Mouse (Mus musculus) embryonic fibroblast, embryonic 13.5 days (primary cell): ENCODE measurements around the gene Aspm. TPM values are rescaled to one million over a fixed set of nuclear protein-coding genes. Genes with fewer than 3 reads are reported as not detected.

Source experiments
- H3K27ac ChIP-seq: 2 replicates; pipeline ENCODE4 v1.5.1; 2012; ENCODE audit warnings: low read length, control low read depth, inconsistent platforms; ENCODE audit not compliant: insufficient read depth
- H3K4me1 ChIP-seq: 2 replicates; pipeline ENCODE4 v1.6.1; 2011; ENCODE audit warnings: low read length; ENCODE audit not compliant: control insufficient read depth, insufficient read depth
- H3K4me3 ChIP-seq: 2 replicates; pipeline ENCODE4 v1.5.1; 2011; ENCODE audit warnings: mild to moderate bottlenecking, control low read depth, low read length; ENCODE audit not compliant: insufficient read depth
- CTCF ChIP-seq: IDR thresholded peaks from 2 replicates; pipeline ENCODE4 v1.5.1; 2011; ENCODE audit warnings: mild to moderate bottlenecking, control low read depth, low read length, moderate library complexity, borderline replicate concordance; ENCODE audit not compliant: insufficient read depth
- POLR2A ChIP-seq: IDR thresholded peaks from 2 replicates; pipeline ENCODE4 v1.6.1; 2011; ENCODE audit warnings: low read depth, mild to moderate bottlenecking, control low read depth, low read length, moderate library complexity
- polyA plus RNA-seq: library from polyadenylated mRNA; stranded (reverse); fragments of >200 nt; gene quantifications from 2 replicates; pipeline ENCODE4 v1.2.4, GENCODE M21; 2011; ENCODE audit warnings: low read depth; ENCODE audit not compliant: missing spikeins, insufficient read length

Gene Aspm
- polyA plus RNA-seq, 1 experiment = 21.4 TPM

DNA sequence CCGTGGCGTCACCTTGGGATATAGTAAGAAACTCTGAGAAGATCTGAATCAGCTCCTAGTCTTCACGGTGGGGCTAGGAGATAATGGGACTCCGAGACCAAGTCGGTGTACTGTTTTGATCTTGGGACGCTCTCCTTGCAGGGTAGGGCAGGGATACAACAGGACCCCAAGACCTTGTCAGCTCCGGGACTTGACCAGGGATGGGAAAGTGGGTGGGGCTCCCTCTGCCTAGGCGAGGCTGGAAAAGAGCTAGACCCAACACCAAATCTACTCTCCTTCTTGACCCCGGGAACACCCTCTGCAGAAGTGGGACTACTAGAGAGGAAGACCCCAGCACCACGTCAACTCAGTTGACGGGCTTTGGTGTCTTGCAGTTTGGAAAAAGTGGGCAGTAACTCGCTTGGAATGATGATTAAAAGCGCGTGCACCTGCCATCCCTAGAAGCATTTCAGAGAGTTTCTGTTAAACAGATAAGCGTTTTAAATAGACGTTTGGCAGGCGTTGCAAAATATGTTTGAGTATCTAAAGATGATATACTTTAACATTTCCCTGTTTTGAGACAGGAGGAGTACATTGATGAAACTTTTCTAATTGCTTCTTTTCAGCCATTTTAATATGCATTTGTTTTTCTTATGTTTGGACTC lies 776 bp downstream of the Aspm start:
- H3K27ac ChIP-seq = no peak overlapping the region
- peaks cover 2% of the 10 kb centered on the region; the same call in 1 of the 2 replicates for H3K4me1 ChIP-seq
- peak overlapping the region; percentile 73 for H3K4me3 ChIP-seq
- TF ChIP-seq POLR2A (no peak), CTCF (no peak)

DNA sequence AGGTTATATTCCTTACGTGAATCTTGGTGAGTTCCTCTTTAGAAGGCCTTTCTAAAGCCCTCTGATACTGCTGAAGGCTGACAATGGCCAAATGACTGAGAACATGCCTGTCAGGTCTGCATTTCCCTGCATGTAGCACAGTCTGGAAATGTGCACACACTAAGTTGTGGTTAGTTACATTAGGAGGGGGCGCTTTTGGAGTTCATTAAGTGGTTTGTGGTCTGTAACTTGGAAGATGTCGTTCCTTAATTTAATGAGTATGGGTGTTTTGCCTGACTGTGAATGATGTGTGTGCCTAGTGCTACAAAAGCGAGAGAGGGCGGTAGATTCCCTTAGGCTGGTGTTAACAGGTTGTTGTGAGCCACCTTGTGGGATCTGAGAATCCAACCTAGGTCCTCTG lies 6.2 kb downstream of the Aspm start:
- Histone ChIP-seq H3K4me3 (no peak overlapping the region), H3K4me1 (peaks cover 2% of the 10 kb centered on the region; the same call in 1 of the 2 replicates), H3K27ac (no peak overlapping the region)
- TF ChIP-seq POLR2A (no peak), CTCF (no peak)

DNA sequence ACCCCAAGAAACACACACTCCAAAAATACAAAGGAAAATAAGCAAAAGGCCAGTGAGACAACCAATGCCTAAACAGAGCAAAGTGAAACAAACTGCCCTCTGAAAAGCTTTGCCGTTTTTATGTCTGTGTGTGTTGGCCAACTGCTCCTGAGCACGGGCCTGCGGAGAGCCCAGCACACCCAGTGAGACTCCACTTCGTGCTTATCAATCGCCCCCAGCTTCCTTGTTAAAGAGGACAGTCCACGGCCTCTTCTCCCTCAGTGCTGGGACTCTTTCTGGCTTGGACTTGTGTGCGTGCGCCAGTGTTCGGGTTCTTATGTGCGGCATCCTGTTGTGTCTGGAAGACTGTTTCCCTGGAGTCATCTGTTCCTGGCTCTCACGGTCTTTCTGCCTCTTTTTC lies 11.4 kb downstream of the Aspm start:
- H3K4me1 ChIP-seq = no peaks in the 10 kb centered on the region
- no peak overlapping the region for H3K27ac ChIP-seq
- H3K4me3 ChIP-seq = no peak overlapping the region
- TF ChIP-seq CTCF (no peak), POLR2A (no peak)

DNA sequence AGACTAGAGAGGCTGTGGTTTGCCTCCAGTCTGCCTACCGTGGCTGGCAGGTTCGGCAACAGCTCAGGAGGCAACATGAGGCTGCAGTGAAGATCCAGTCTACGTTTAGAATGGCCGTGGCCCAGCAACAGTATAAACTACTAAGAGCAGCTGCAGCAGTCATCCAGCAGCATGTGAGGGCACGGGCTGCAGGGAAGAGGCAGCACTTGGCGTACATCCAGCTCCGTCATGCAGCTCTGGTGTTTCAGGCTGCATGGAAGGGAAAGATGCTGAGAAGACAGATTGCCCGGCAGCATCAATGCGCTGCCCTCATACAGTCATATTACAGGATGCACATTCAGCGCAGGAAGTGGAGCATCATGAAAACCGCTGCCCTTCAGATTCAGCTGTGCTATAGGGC lies 24.3 kb downstream of the Aspm start:
- TF ChIP-seq POLR2A (no peak), CTCF (no peak)
- peaks cover 6% of the 10 kb centered on the region for H3K4me1 ChIP-seq
- H3K27ac ChIP-seq = no peak overlapping the region
- H3K4me3 ChIP-seq = no peak overlapping the region

DNA sequence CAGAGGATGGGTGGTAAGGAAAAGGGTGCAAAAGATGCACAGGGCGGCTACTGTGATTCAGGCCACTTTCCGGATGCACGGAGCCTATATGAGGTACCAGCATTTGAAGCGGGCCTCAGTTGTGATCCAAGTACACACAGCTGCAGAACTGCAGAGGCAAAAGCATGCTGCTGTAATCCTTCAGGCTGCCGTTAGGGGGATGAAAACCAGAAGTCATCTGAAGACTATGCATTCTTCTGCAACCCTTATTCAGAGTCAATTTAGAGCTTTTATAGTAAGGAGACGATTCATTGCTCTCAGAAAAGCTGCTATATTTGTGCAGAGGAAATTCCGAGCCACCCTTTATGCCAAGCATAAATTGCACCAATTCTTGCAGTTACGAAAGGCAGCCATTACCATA lies 25.7 kb downstream of the Aspm start:
- peaks cover 6% of the 10 kb centered on the region for H3K4me1 ChIP-seq
- no peak overlapping the region for H3K4me3 ChIP-seq
- H3K27ac ChIP-seq = no peak overlapping the region
- TF ChIP-seq POLR2A (no peak), CTCF (no peak)

DNA sequence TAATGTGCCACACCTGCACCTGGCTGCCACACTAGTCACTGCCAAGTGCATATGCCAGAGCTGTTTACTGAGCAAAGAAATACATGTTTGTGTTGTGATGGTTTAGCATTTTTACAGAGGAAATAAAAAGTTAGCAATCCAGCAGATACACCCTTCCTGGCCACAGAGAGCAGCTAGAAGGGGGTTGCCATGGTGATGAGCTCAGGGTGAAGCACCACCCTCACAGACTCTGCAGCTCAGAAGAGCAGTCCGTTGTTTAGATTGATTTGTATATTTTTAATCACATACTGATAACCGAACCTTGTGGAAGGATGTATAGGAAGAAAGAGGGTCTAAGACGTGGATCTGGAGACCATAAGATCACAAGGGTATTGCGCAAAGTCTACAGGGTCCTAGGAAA lies 26.6 kb downstream of the Aspm start:
- Histone ChIP-seq H3K27ac (peak overlapping the region; percentile 75), H3K4me3 (no peak overlapping the region), H3K4me1 (peaks cover 6% of the 10 kb centered on the region)
- TF ChIP-seq CTCF = no peak
- TF ChIP-seq POLR2A = no peak

DNA sequence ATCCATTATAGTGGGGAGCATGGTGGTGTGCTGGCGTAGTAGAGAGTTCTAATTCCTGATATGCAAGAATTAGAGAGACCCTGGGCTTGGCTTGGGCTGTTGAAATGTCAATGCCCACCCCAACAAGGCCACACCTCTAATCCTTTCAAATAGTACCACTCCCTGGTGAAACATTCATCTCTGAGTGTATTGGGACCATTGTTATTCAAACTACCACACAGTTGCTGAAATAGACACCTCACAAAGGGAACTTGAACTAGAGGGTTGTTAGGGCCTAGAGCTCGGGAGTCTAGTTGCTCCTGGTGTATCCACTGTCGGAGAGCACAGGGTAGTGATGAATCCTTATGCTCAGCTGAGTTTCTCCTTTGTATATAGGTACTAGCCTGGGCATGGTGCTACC lies 40.1 kb downstream of the Aspm start:
- Histone ChIP-seq H3K4me1 (no peaks in the 10 kb centered on the region), H3K27ac (no peak overlapping the region), H3K4me3 (no peak overlapping the region)
- TF ChIP-seq POLR2A (no peak), CTCF (no peak)

DNA sequence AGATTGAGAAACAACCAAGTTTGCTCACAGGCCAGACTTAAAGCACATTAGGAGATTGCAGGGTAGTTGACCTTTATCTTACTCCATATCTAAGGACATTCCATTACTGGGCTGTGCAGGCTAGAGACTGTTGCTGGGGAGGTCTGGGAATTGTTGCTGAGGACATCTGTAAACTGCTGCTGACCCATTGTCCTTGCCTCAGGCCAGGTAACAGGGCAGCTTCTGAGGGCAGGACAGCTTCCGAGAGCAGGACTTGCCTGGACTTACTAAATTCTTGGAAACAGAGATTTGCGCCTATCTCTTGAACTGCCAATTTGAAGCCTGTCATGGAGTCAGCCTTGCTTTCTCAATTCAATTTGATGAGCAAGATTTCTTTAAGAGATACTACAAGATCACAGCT lies 40.8 kb downstream of the Aspm start:
- H3K27ac ChIP-seq = no peak overlapping the region
- TF ChIP-seq CTCF = no peak
- TF ChIP-seq POLR2A = no peak
- no peak overlapping the region for H3K4me3 ChIP-seq
- no peaks in the 10 kb centered on the region for H3K4me1 ChIP-seq

DNA sequence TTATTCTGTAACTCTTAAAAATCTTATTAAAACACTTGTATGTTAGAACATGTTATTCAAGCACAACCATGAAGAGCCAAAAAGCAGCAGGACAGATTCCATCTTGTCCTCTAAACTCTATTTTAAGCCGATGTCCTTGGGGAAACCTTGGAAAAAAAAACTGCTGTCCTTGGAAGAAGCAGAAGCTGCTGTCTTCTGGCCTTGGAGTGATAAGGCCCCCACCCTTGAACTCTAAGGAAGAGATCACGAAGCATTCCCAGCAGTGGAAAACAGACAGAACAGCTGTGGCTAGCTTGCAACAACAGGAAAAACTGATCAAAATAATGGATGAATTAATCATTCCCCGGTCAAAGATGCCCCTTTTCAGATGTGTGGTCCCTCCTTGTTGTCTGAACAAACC lies 41.6 kb downstream of the Aspm start:
- Histone ChIP-seq H3K4me3 (no peak overlapping the region), H3K27ac (no peak overlapping the region)

DNA sequence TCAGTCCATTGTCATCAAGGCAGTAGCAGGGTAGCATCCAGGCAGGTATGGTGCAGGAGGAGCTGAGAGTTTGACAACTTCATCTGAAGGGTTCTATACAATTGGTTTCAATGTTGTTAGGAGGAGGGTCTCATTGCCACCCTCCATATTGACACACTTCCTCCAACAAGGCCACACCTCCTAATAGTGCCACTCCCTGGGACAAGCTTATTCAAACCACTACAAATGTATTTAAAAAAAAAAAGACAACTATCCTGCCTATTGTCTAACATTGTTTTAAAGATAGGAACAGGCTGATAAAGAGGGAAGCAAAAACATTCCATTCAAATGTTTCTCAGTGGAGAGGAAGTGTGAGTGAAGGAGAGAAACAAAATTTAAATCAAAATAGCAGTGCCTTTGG lies 45.2 kb downstream of the Aspm start:
- Histone ChIP-seq H3K27ac (no peak overlapping the region), H3K4me3 (no peak overlapping the region), H3K4me1 (no peaks in the 10 kb centered on the region)
- TF ChIP-seq POLR2A (no peak), CTCF (no peak)

More for the DNA sequence above, 41.6 kb downstream of the Aspm start:
- no peak for TF ChIP-seq POLR2A
- TF ChIP-seq CTCF = no peak
- H3K4me1 ChIP-seq = no peaks in the 10 kb centered on the region

DNA sequence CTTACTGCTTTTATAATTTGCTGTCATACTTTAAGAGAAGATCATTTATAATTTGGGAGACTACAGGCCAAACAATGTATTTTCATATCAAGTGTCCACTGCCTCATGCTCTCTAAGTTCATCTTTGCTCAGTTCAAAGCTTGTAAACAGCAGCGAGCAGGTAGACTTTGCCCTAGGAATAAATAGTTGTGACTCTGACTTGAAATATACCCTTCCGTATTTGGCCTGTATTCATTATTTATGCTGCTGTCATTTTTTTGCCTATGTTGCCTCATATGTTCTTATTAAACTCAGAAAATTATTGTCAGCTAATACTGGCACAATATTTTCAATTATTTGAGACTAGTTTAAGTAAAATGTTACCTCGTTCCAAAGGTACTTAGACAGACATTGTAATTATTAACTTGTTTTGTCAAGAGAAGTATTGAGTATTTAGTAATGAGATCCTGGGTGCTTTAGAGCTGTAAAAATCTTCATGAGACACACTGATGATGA lies 46.7 kb downstream of the Aspm start, which contains the start of gene F13b:
F13b (plus strand) TSS at position 445 of the 495 bp plus-strand sequence.
- TF ChIP-seq POLR2A = no peak
- no peak for TF ChIP-seq CTCF
- Histone ChIP-seq H3K27ac (no peak within 1 kb of the TSS), H3K4me3 (no peak within 1 kb of the TSS), H3K4me1 (no peaks in the 10 kb centered on the region)
